Mouse (Mus musculus) cerebral cortex, adult 2 months (tissue): Measurements from ENCODE around the gene Acot3.

Source experiments
- WGBS: fragments of 180-500 bp; shearing (Covaris S2); methylation state at CpG from one replicate; pipeline ENCODE4 v1.1.7; 2018; 5-methylcytosine and 5-hydroxymethylcytosine counted together

The Acot3 gene

DNA sequence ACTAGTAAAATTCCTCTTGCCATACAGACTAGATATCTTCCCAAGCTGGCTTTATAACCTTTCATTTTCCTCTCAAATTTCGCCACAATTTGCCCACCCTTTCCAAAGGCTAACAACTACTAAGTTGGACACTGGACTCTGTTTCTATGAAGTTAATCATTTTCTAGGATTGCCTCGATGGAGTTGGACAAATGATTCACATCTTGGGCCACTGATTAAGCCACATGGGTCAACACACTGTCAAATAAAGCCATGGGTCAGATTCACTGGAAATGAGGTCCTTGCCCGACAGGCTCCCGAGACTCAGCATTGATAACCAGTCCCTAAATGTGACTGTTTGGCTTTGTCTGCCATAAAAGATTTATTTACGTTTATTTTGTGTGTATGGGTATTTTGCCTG, 9.7 kb upstream of the Acot3 start:
- WGBS: 94% methylated on average over 5 of the region's 5 CpGs

GRCm38 (mm10) chr12:84044045-84044444, 7.9 kb upstream of the Acot3 start:
- WGBS: 76% methylated on average over 2 of the region's 2 CpGs

DNA sequence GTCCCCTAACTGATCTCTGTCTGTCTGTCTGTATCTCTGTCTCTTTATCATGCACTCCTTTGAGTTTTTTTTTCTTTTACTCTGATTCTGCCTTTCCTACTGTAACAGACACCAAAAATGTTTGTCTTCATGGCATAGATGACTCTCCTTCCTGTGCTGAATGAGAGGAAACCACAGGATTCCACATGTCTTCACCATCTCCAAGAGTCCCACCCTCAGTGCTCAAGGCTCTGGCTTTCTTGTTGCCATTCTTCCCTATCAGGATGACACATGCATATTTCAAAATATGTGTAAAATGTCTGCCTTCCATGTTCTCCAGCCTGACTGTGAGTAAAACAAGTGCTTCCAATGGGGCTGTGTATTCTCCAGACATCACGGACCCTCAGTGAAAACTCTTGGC, 5.0 kb upstream of the Acot3 start:
- WGBS: 95% methylated on average over 1 of the region's 1 CpGs

DNA sequence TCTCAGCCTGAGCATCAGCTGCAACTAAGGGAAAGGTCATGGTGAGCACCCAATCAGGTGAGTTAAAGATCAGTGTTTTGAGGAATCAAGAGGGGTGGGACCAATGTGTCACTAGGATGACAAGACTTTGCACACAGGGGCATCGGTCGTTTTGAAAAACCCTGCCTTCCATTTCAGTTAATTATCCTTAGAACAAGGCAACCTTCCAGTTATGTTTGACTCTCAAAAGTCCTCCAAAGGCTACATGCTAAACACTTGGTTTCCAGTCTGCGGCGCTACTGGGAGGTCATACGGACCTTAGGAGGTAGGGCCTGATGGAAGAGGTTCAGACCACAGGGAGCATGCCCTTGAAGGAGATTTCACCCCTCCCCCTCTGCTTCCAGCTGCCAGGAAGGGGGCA, 1.2 kb upstream of the Acot3 start:
- 90% methylated on average over 5 of the region's 5 CpGs for WGBS

DNA sequence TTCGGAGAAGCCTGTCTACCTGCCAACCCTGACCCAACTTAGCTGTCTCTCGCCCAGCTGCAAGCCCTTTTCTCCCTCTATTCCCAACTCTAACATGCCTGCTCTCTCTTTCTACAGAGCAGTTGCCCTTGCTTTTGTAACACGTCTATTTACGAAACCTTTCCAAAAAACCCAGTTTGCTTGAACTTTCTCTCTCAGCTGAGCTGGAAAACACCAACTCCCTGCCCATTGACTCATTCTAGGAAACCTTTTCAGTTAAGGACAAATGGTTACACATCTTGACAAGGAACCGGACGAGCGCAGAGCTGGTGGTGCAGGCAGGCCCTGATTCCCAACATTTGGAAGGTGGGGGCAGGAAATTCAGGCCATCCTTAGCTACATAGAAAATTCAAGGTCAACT, 665 bp downstream of the Acot3 start:
- WGBS: 85% methylated on average over 7 of the region's 7 CpGs

DNA sequence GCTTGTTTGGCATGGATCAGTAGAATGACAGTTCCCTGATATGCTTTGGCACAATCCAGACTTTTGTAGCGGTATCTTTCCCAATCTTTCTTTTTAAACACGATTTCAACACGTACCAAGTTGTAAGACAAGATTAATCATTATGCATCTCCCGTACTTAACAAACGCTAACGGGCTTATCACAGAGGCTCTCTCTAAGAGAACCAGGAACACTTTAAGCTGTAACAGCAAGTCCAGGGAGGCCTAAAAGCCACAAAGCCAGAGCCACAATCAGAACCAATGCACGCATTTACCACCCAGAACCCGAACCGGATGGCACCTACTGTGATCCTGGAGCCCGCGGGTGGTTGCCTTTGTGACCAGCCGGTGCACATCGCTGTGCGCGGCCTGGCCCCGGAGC, 1.2 kb downstream of the Acot3 start:
- whole genome bisulfite sequencing: 10% methylated on average over 16 of the region's 16 CpGs

DNA sequence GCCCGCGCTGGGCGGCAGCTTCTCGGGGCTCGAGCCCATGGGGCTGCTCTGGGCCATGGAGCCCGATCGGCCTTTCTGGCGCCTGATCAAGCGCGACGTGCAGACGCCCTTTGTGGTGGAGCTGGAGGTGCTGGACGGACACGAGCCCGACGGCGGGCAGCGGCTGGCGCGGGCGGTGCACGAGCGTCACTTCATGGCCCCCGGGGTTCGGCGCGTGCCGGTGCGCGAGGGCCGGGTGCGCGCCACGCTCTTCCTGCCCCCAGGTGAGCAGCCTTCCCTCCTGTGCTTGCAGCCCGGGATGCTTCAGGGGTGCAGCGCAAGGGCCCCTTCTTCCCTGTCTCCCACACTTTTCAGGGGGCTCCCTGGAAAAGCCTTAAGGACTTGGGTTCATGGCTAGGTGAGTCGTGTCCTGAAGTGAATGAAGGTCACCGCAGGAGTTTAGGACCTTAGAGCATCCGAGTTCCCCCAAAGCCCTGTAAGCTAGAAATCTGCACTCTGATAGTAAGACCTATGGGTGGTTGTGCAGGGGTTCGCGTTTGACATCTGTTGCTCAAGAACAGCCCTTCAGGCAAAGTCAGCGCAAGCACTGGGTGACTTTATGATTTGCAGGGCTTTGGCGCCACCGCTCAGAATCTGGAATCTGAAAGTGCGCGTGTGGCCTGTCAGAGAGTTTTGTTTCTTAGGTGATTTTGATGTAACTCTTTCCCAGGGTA, 1.9 kb downstream of the Acot3 start:
- 4% methylated on average over 41 of the region's 46 CpGs for WGBS

DNA sequence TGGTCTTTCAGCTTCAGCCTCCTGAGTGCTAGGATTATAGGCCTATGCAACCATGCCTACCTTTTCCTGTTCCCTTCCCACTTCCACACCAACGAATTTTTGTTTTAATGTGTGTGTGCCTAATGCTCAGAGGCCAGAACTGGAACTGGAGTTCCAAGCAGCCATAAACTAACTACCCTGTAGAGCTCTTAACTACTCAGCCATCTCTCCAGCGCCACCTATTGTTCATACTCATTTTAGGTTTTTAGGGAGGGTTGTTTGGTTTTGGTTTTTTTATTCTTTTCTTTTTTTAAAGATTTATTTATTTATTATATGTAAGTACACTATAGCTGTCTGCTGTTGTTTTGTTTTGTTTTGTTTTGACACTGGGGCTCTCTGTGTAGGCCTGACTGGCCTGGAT, 9.0 kb downstream of the Acot3 start:
- 42% methylated on average over 2 of the region's 2 CpGs for WGBS

GRCm38 (mm10) chr12:84062336-84062735, 10.4 kb downstream of the Acot3 start:
- 93% methylated on average over 20 of the region's 20 CpGs for WGBS

DNA sequence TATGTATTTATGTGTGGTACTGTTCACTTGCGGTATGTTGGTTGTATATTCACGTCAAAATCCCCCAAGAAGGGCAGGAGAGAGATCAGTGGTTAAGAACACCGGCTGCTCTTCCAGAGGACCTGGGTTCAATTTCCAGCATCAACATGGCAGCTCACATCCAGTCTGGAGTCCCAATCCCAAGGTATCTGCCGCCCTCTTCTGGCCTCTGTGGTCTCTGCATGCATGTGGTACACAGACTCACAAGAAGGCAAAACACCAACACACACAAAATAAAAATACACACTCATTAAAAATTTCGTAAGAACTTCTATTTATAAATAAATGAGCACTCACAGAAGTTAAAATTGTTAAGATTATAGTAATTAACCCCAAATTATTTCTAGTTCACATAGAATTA, 11.3 kb downstream of the Acot3 start:
- WGBS: 72% methylated on average over 5 of the region's 5 CpGs

- WGBS: 78% methylated on average over 2 of the region's 2 CpGs
These were observed 11.9 kb downstream of the Acot3 start for GRCm38 (mm10) chr12:84063833-84064232.

GRCm38 (mm10) chr12:84064621-84065020, 12.7 kb downstream of the Acot3 start:
- WGBS: 79% methylated on average over 8 of the region's 8 CpGs

DNA sequence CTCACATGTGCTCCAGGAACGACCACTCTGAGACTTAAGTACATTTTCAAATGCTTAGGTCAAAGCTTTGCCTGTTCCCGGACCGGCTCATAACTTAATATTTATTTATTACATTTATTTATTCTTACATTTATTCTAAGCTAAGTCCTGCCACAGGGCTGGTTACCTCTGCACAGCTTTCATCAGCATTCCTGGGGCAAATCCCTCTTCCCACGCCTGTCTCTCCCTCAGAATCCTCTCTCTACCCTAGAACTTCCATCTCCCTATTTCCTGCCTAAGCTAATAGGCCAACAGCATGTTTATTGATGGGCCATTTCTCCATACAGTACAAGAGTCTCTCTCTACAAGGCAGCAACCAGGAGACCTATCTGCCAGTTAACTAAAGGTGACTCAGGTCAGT, 15.8 kb downstream of the Acot3 start:
- WGBS: 93% methylated on average over 4 of the region's 4 CpGs

DNA sequence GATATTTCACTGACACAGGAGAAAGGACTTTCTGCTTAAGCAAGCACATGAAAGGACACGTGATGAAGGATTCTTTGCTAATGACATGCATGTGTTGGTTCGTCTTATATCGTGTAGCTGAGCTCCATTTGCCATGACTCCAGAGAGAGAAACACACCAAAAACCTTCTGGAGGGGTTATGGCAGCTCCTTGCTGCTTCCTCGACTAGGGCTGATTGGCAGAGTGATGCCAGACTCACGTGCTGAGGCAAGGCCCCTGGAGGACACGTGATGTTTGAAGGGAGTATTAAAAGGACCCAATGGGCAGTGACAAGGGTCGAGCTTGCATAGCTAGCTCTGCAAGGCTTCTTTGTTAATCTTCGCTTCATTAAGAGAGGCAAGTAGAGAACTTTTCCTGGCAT, 16.4 kb downstream of the Acot3 start:
- 78% methylated on average over 8 of the region's 8 CpGs for WGBS

DNA sequence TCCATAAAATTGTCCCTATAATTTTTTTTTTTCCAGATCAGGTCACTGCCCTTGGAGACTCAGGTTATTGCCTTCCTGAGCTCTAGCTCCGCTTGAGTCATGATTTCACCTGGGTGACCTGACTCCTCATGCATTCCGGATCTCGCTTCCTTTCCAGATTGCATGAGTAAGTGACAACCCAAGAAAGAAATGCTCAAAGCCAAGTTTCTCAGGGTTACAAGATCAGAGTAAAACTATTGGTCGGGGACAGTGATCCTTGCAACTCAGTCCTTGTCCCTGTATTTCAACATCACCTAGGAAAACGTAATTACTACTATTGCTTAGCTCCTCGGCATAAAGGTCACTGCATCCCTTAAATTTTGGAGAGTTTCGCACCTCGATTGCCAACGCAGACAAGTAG, 17.0 kb downstream of the Acot3 start, which contains the start of gene Acot5:
Gene Acot5, plus strand, starts transcription at position 340 of the 400 bp plus-strand sequence.
- WGBS: 59% methylated on average over 9 of the region's 9 CpGs

- 3% methylated on average over 40 of the region's 52 CpGs for WGBS
These were observed 17.6 kb downstream of the Acot3 start for GRCm38 (mm10) chr12:84069582-84069981.

DNA sequence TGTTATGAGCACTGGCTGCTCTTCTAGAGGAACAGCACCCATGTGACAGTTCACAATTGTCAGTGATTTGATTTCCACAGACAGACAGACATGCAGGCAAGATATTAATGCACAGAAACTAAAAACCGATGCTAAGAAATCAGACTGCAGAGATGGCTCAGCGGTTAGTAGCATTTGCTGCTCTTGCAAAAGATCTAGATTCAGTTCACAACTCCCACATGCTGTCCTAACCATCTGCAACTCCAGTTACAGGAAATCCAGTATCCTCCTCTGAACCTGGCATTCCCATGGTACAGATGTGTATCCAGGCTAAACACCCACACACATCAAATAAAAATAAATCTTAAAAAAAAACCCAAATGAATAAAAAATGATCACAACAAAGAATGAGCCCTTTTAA, 19.8 kb downstream of the Acot3 start:
- WGBS: 51% methylated on average over 2 of the region's 2 CpGs

GRCm38 (mm10) chr12:84077371-84077990, 25.5 kb downstream of the Acot3 start:
- 90% methylated on average over 4 of the region's 4 CpGs for WGBS

- 86% methylated on average over 2 of the region's 2 CpGs for WGBS
These were observed 31.9 kb downstream of the Acot3 start for GRCm38 (mm10) chr12:84083842-84084241.

- WGBS: 89% methylated on average over 4 of the region's 4 CpGs
These were observed 32.6 kb downstream of the Acot3 start for GRCm38 (mm10) chr12:84084581-84084980.

DNA sequence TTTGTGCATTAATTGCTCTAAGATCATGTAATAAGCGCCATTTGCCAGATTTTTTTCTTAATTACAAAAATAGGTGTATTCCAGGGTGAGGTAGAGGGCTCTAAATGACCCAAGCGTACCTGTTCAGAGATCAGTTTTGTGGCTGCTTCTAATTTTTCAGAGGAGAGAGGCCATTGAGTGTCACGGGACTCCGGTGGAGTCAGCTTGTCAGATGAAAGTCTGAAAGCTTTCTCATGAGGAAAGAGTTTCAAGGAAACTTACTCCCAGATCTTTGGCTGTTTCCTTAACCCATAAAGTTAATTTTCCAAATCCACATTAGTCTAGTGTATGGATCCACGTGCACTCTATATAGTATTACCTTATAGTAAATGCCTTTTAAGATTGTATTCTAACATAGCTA, 42.7 kb downstream of the Acot3 start:
- WGBS: 90% methylated on average over 5 of the region's 5 CpGs

DNA sequence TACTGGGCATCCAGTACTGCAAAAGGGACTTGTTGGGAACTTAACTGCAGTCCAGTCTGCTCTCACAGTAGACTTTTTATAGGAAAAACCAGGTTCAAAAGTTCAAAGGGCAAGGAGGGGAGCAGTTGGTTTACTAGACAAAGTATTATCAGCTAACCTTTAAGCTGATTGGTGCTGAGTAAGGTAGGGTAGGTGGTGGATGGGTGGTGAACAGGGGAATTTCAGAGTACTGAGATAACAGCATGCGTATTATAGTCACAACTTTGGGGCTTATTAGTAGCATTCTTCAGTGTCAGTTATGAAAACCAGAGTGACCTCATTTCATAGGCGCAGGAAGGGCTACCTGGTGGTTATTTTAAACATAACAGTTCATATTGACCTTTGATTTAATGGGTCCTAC, 47.7 kb downstream of the Acot3 start:
- WGBS: 97% methylated on average over 2 of the region's 2 CpGs

- 17% methylated on average over 1 of the region's 1 CpGs for WGBS
These were observed 48.1 kb downstream of the Acot3 start for GRCm38 (mm10) chr12:84100071-84100470.
